Mouse (Mus musculus) adipocyte (in vitro differentiated cells): ENCODE data around the gene Robo3.

ENCODE experiments used
- DNase-seq: peaks from one replicate; pipeline ENCODE4 v3.0.0-alpha.2; 2016; ENCODE audit warnings: low spot score

Gene Robo3

GRCm38 (mm10) chr9:37432720-37433421 is at the start of gene Robo3:
Robo3 (minus strand) TSS chr9:37433246.
- no peak for DNase-seq

- DNase-seq, result no peak
Measured at GRCm38 (mm10) chr9:37474923-37475322, 41.9 kb upstream of the Robo3 start.

- DNase-seq, result no peak
Measured at GRCm38 (mm10) chr9:37473611-37474125, 40.6 kb upstream of the Robo3 start.

GRCm38 (mm10) chr9:37462764-37463163 is 29.7 kb upstream of the Robo3 start:
- DNase-seq, result peak; percentile 69

GRCm38 (mm10) chr9:37461571-37461970 is 28.5 kb upstream of the Robo3 start:
- DNase-seq, result no peak

- no peak for DNase-seq
Measured at GRCm38 (mm10) chr9:37460961-37461340, 27.9 kb upstream of the Robo3 start.

GRCm38 (mm10) chr9:37460043-37460960 is 27.3 kb upstream of the Robo3 start:
- no peak for DNase-seq

GRCm38 (mm10) chr9:37459665-37460042 is 26.6 kb upstream of the Robo3 start:
- no peak for DNase-seq

- no peak for DNase-seq
Measured at GRCm38 (mm10) chr9:37457151-37457550, 24.1 kb upstream of the Robo3 start.

- DNase-seq, result no peak
Measured at GRCm38 (mm10) chr9:37456481-37456910, 23.4 kb upstream of the Robo3 start.

- DNase-seq, result no peak
Measured at GRCm38 (mm10) chr9:37455868-37456267, 22.8 kb upstream of the Robo3 start.

GRCm38 (mm10) chr9:37454991-37455390 is 21.9 kb upstream of the Robo3 start:
- DNase-seq, result no peak

GRCm38 (mm10) chr9:37454011-37454492 is 21.0 kb upstream of the Robo3 start:
- no peak for DNase-seq

- no peak for DNase-seq
Measured at GRCm38 (mm10) chr9:37453328-37453727, 20.3 kb upstream of the Robo3 start.

- DNase-seq, result no peak
Measured at GRCm38 (mm10) chr9:37452401-37452800, 19.4 kb upstream of the Robo3 start.

GRCm38 (mm10) chr9:37437772-37438735 is 5.0 kb upstream of the Robo3 start:
- no peak for DNase-seq

GRCm38 (mm10) chr9:37435616-37436015 is 2.6 kb upstream of the Robo3 start:
- DNase-seq, result no peak

GRCm38 (mm10) chr9:37434932-37435331 is 1.9 kb upstream of the Robo3 start:
- DNase-seq, result no peak

- no peak for DNase-seq
Measured at GRCm38 (mm10) chr9:37433823-37434560, 946 bp upstream of the Robo3 start.

- no peak for DNase-seq
Measured at GRCm38 (mm10) chr9:37432026-37432666, 900 bp downstream of the Robo3 start.
